Mouse (Mus musculus) myocyte (in vitro differentiated cells): Measurements from ENCODE around the gene Antxr1. TPM values are rescaled to one million over a fixed set of nuclear protein-coding genes. Genes with fewer than 3 reads are reported as not detected.

ENCODE experiments used
- H3K27me3 ChIP-seq: one replicate; pipeline ENCODE4 v1.6.1; 2011; ENCODE audit not compliant: control insufficient read depth, insufficient read depth, insufficient read length
- H3K36me3 ChIP-seq: one replicate; pipeline ENCODE4 v1.6.1; 2011; ENCODE audit not compliant: control insufficient read depth, insufficient read depth
- H3K4me2 ChIP-seq: one replicate; pipeline ENCODE4 v1.6.1; 2011; ENCODE audit warnings: low read depth, control low read depth
- H3K4me3 ChIP-seq: one replicate; pipeline ENCODE4 v1.5.1; 2011; ENCODE audit warnings: mild to moderate bottlenecking, control low read depth, moderate library complexity
- H3K79me2 ChIP-seq: one replicate; pipeline ENCODE4 v1.6.1; 2011; ENCODE audit not compliant: control insufficient read depth, insufficient read depth
- H3ac ChIP-seq: one replicate; pipeline ENCODE4 v1.6.1; 2011; ENCODE audit not compliant: control insufficient read depth, insufficient read length
- CEBPB ChIP-seq: IDR thresholded peaks from 2 replicates; pipeline ENCODE4 v1.6.1; 2011; ENCODE audit warnings: mild to moderate bottlenecking, moderate library complexity; ENCODE audit not compliant: poor library complexity, insufficient read depth, severe bottlenecking
- E2F4 ChIP-seq: IDR thresholded peaks from one replicate; pipeline ENCODE4 v1.6.1; 2011; ENCODE audit warnings: mild to moderate bottlenecking, control low read depth, moderate library complexity; ENCODE audit not compliant: insufficient read depth
- MAX ChIP-seq: IDR thresholded peaks from one replicate; pipeline ENCODE4 v1.6.1; 2011; ENCODE audit warnings: low read depth, mild to moderate bottlenecking, control low read depth
- MYOD1 ChIP-seq, 3 experiments: IDR thresholded peaks; one replicate each; pipeline ENCODE4 v1.6.1; 2011; ENCODE audit warnings: control low read depth in 2 of 3, low read depth in 2 of 3, mild to moderate bottlenecking in 2 of 3, moderate library complexity in 1 of 3; ENCODE audit not compliant: insufficient read length in 2 of 3, control insufficient read depth in 1 of 3
- MYOG ChIP-seq, 3 experiments: IDR thresholded peaks; one replicate each; pipeline ENCODE4 v1.6.1; 2011; ENCODE audit warnings: control low read depth in 2 of 3, low read depth in 2 of 3, mild to moderate bottlenecking in 2 of 3; ENCODE audit not compliant: insufficient read length in 2 of 3, control insufficient read depth in 1 of 3, insufficient read depth in 1 of 3
- POLR2A ChIP-seq: IDR thresholded peaks from one replicate; pipeline ENCODE4 v1.6.1; 2011; ENCODE audit warnings: low read depth, mild to moderate bottlenecking, control low read depth, moderate library complexity; ENCODE audit not compliant: insufficient read length
- POLR2AphosphoS2 ChIP-seq: IDR thresholded peaks from one replicate; pipeline ENCODE4 v1.6.1; 2011; ENCODE audit warnings: low read depth, control low read depth; ENCODE audit not compliant: insufficient read length
- REST ChIP-seq: IDR thresholded peaks from one replicate; pipeline ENCODE4 v1.6.1; 2011; ENCODE audit warnings: mild to moderate bottlenecking, control low read depth, moderate library complexity; ENCODE audit not compliant: insufficient read depth, insufficient read length
- SRF ChIP-seq: IDR thresholded peaks from one replicate; pipeline ENCODE4 v1.6.1; 2011; ENCODE audit warnings: low read depth; ENCODE audit not compliant: control insufficient read depth, insufficient read length
- TCF12 ChIP-seq: IDR thresholded peaks from one replicate; pipeline ENCODE4 v1.6.1; 2011; ENCODE audit warnings: mild to moderate bottlenecking, control low read depth; ENCODE audit not compliant: poor library complexity, insufficient read depth, severe bottlenecking
- TCF3 ChIP-seq: IDR thresholded peaks from one replicate; pipeline ENCODE4 v1.6.1; 2011; ENCODE audit warnings: low read depth, control low read depth; ENCODE audit not compliant: insufficient read length
- USF1 ChIP-seq: IDR thresholded peaks from one replicate; pipeline ENCODE4 v1.6.1; 2011; ENCODE audit warnings: low read depth, mild to moderate bottlenecking, control low read depth, moderate library complexity
- polyA plus RNA-seq: library from polyadenylated mRNA; unstranded; fragments of >200 nt; fragmentation: generic; extraction: Trizol; gene quantifications from one replicate; pipeline ENCODE4 v1.2.1, GENCODE M21; 2012; ENCODE audit warnings: missing spikeins

The Antxr1 gene
- polyA plus RNA-seq, 1 experiment = 8.6 TPM

DNA sequence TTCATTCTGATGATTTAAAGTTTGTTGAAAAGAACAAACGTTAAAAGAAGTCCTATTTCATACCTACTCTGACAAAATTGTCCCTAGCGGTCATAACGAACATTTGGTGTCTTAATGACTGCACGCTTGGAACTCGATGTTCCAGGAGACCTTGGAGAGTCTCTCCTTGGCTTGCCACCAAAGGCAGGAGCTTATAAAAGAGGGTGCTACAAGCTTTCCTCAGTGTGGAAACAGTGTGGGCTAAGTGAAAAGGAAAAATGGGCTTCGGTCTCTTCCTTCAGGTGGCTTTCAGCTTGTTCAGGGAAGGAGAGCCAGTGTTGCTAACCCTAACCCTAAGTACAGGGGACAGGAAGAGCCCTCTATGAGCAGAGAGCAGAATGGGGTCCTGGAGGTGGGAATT is 164.7 kb downstream of the Antxr1 start:
- Histone ChIP-seq H3ac (no peak overlapping the region), H3K36me3 (no peaks in the 10 kb centered on the region)
- TF ChIP-seq CEBPB (no peak), E2F4 (no peak), POLR2A (no peak), TCF12 (no peak), REST (no peak), SRF (no peak), POLR2AphosphoS2 (no peak), TCF3 (no peak), USF1 (no peak), MYOG (IDR thresholded peaks at IDR 0.05; ENCODE audit: control insufficient read depth in 1 of 3, insufficient read depth in 1 of 3, insufficient read length in 2 of 3, low read depth in 2 of 3) (no peak), MYOD1 (IDR thresholded peaks at IDR 0.05; ENCODE audit: control insufficient read depth in 1 of 3, insufficient read length in 2 of 3, low read depth in 2 of 3) (no peak), MAX (no peak)

DNA sequence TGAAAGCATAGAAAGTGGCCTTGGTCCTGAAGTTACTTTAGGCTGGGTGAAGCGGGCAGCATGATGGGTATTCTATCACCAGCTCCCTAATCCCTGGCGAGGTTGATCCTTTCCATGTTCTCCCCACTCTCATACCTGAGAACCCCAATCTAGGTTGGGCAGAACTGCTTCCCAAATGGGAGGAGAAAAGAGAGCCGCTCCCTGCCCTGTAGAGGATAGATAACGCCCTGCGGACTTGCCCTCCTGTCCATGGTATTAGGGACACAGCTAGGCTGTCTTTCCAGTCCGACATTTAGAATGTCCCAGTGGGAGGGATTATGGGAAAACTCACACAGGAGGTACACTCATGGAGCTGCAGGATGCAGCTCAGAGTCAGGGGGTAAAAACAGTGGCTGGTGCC is 165.3 kb downstream of the Antxr1 start:
- TF ChIP-seq POLR2AphosphoS2 (no peak), E2F4 (no peak), TCF12 (no peak), USF1 (no peak), MAX (no peak), REST (no peak), MYOG (IDR thresholded peaks at IDR 0.05; ENCODE audit: control insufficient read depth in 1 of 3, insufficient read depth in 1 of 3, insufficient read length in 2 of 3, low read depth in 2 of 3) (no peak), SRF (no peak), MYOD1 (IDR thresholded peaks at IDR 0.05; ENCODE audit: control insufficient read depth in 1 of 3, insufficient read length in 2 of 3, low read depth in 2 of 3) (no peak), CEBPB (no peak), POLR2A (no peak), TCF3 (no peak)

More for the DNA sequence above, 164.7 kb downstream of the Antxr1 start:
- Histone ChIP-seq H3K4me2 (no peak overlapping the region), H3K27me3 (no peaks in the 10 kb centered on the region), H3K4me3 (no peak overlapping the region), H3K79me2 (no peaks in the 10 kb centered on the region)

GRCm38 (mm10) chr6:87168021-87168420 is 167.6 kb downstream of the Antxr1 start:
- Histone ChIP-seq H3ac (no peak overlapping the region), H3K4me3 (no peak overlapping the region), H3K4me2 (no peak overlapping the region), H3K79me2 (no peaks in the 10 kb centered on the region), H3K27me3 (no peaks in the 10 kb centered on the region), H3K36me3 (no peaks in the 10 kb centered on the region)
- TF ChIP-seq MAX (no peak), MYOD1 (IDR thresholded peaks at IDR 0.05; ENCODE audit: control insufficient read depth in 1 of 3, insufficient read length in 2 of 3, low read depth in 2 of 3) (no peak), SRF (no peak), REST (no peak), POLR2A (no peak), TCF12 (no peak), POLR2AphosphoS2 (no peak), TCF3 (no peak), USF1 (no peak), E2F4 (no peak), CEBPB (no peak), MYOG (IDR thresholded peaks at IDR 0.05; ENCODE audit: control insufficient read depth in 1 of 3, insufficient read depth in 1 of 3, insufficient read length in 2 of 3, low read depth in 2 of 3) (no peak)

More for the DNA sequence above, 165.3 kb downstream of the Antxr1 start:
- Histone ChIP-seq H3K27me3 (no peaks in the 10 kb centered on the region), H3ac (no peak overlapping the region), H3K4me3 (no peak overlapping the region), H3K79me2 (no peaks in the 10 kb centered on the region), H3K36me3 (no peaks in the 10 kb centered on the region), H3K4me2 (no peak overlapping the region)

GRCm38 (mm10) chr6:87166673-87167305 is 168.8 kb downstream of the Antxr1 start:
- Histone ChIP-seq H3K79me2 (no peaks in the 10 kb centered on the region), H3K27me3 (no peaks in the 10 kb centered on the region), H3K4me3 (no peak overlapping the region), H3K4me2 (no peak overlapping the region), H3K36me3 (no peaks in the 10 kb centered on the region), H3ac (no peak overlapping the region)
- TF ChIP-seq REST (no peak), POLR2AphosphoS2 (no peak), MYOG (IDR thresholded peaks at IDR 0.05; ENCODE audit: control insufficient read depth in 1 of 3, insufficient read depth in 1 of 3, insufficient read length in 2 of 3, low read depth in 2 of 3) (no peak), TCF3 (no peak), POLR2A (no peak), E2F4 (no peak), MAX (no peak), CEBPB (no peak)
